In genomic region chr3:34795984-34796266, GRCm38 (mm10) we compare ENCODE assay signal across 9 mouse cellular contexts.
DNase-seq lines count a peak whose midpoint lies in the region; ATAC-seq and TF ChIP-seq lines count a peak whose summit lies in the region.
"Had no signal": no experiment of that assay in that cellular context is flagged by ENCODE, and none has a peak within 500 bp of the region (broad histone marks: within the 10 kb centered on the region; RNA-seq: fewer than 3 reads in every experiment).

No protein-coding gene starts in this region.

- DNase-seq in kidney, postnatal 0 days (ENCODE audit: low spot score) = no peak
- DNase-seq in kidney, adult 11 months = no peak
- no peak for DNase-seq in forebrain, embryonic 10.5 days (ENCODE audit: extremely low spot score, low spot score)
- no peak for DNase-seq in hindbrain, postnatal 0 days (ENCODE audit: low spot score)
- DNase-seq in midbrain, postnatal 0 days (ENCODE audit: low spot score) = no peak
- no peak for DNase-seq in spleen, postnatal 10 days (ENCODE audit: low spot score in 2 of 2)
- no peak for DNase-seq in cerebellum, adult 9-10 months
- no peak for DNase-seq in yolk sac, embryonic 10.5 days (ENCODE audit: low spot score)

- H3K36me3 ChIP-seq in kidney, postnatal 0 days (ENCODE audit: insufficient read depth, low read length) = no peaks in the 10 kb centered on the region
- H3K36me3 ChIP-seq in forebrain, embryonic 10.5 days (replicated peaks) = no peaks in the 10 kb centered on the region
- no peaks in the 10 kb centered on the region for H3K36me3 ChIP-seq in hindbrain, postnatal 0 days (ENCODE audit: insufficient read depth, low read length)
- no peaks in the 10 kb centered on the region for H3K36me3 ChIP-seq in midbrain, postnatal 0 days (ENCODE audit: insufficient read depth, low read length)

- no peaks in the 10 kb centered on the region for H3K27me3 ChIP-seq in kidney, postnatal 0 days (ENCODE audit: insufficient read depth, low read length)
- peaks cover 13% of the 10 kb centered on the region for H3K27me3 ChIP-seq in forebrain, embryonic 10.5 days (ENCODE audit: poor library complexity, severe bottlenecking)
- H3K27me3 ChIP-seq in hindbrain, postnatal 0 days (ENCODE audit: insufficient read depth, low read length) = no peaks in the 10 kb centered on the region
- H3K27me3 ChIP-seq in midbrain, postnatal 0 days (ENCODE audit: insufficient read depth, low read length) = 0 out of 2 replicates have a peak, but pooled peaks cover 3% of the 10 kb centered on the region

- no peak for ATAC-seq in kidney, postnatal 0 days (replicated peaks; ENCODE audit: low FRiP score, low read depth)
- no peak for ATAC-seq in hindbrain, postnatal 0 days
- ATAC-seq in midbrain, postnatal 0 days (ENCODE audit: low FRiP score) = no peak

- TF ChIP-seq CTCF in kidney, postnatal 0 days (IDR thresholded peaks at IDR 0.05; ENCODE audit: low read depth) = no peak
- no peak for TF ChIP-seq CTCF in hindbrain, postnatal 0 days (IDR thresholded peaks at IDR 0.05; ENCODE audit: low read depth)
- TF ChIP-seq CTCF in midbrain, postnatal 0 days (IDR thresholded peaks at IDR 0.05) = no peak

- H3K9ac ChIP-seq in kidney, postnatal 0 days (ENCODE audit: low read depth, low read length) = no peak overlapping the region
- H3K9ac ChIP-seq in hindbrain, postnatal 0 days (replicated peaks; ENCODE audit: low read length) = no peak overlapping the region
- no peak overlapping the region for H3K9ac ChIP-seq in midbrain, postnatal 0 days (replicated peaks; ENCODE audit: low read length, poor library complexity, severe bottlenecking)

- H3K4me2 ChIP-seq in kidney, postnatal 0 days (ENCODE audit: low read length) = peak overlapping the region; percentile 47
- H3K4me2 ChIP-seq in hindbrain, postnatal 0 days (ENCODE audit: low read depth, low read length) = peak overlapping the region; percentile 59
- H3K4me2 ChIP-seq in midbrain, postnatal 0 days (ENCODE audit: low read depth, low read length, poor library complexity, severe bottlenecking) = peak overlapping the region; percentile 56

- 11% methylated on average over 5 of the region's 5 CpGs for WGBS in kidney, postnatal 0 days
- 15% methylated on average over 5 of the region's 5 CpGs for WGBS in forebrain, embryonic 10.5 days
- 10% methylated on average over 5 of the region's 5 CpGs for WGBS in hindbrain, postnatal 0 days
- 12% methylated on average over 5 of the region's 5 CpGs for WGBS in midbrain, postnatal 0 days

- H3K4me3 ChIP-seq in kidney, postnatal 0 days (replicated peaks; ENCODE audit: low read depth, low read length) = peak overlapping the region; percentile 23; the same call in 1 of the 2 replicates
- H3K4me3 ChIP-seq in forebrain, embryonic 10.5 days = peak overlapping the region; percentile 52
- H3K4me3 ChIP-seq in hindbrain, postnatal 0 days (ENCODE audit: low read length) = peak overlapping the region; percentile 29
- H3K4me3 ChIP-seq in midbrain, postnatal 0 days (ENCODE audit: low read depth, low read length) = peak overlapping the region; percentile 26
- H3K4me3 ChIP-seq: myocyte had no signal

- no peak overlapping the region for H3K27ac ChIP-seq in kidney, postnatal 0 days
- peak overlapping the region; percentile 67 for H3K27ac ChIP-seq in forebrain, embryonic 10.5 days
- H3K27ac ChIP-seq in hindbrain, postnatal 0 days = no peak overlapping the region
- no peak overlapping the region for H3K27ac ChIP-seq in midbrain, postnatal 0 days (ENCODE audit: low read depth, low read length)

- H3K4me1 ChIP-seq in kidney, postnatal 0 days (replicated peaks; ENCODE audit: insufficient read depth, low read length) = no peaks in the 10 kb centered on the region
- peaks cover 29% of the 10 kb centered on the region for H3K4me1 ChIP-seq in forebrain, embryonic 10.5 days
- H3K4me1 ChIP-seq in hindbrain, postnatal 0 days (ENCODE audit: insufficient read depth, low read length) = no peaks in the 10 kb centered on the region; the same call in 1 of the 2 replicates
- no peaks in the 10 kb centered on the region for H3K4me1 ChIP-seq in midbrain, postnatal 0 days (ENCODE audit: insufficient read depth, low read length)

- H3K9me3 ChIP-seq in kidney, postnatal 0 days (replicated peaks; ENCODE audit: low read length) = no peaks in the 10 kb centered on the region
- no peaks in the 10 kb centered on the region for H3K9me3 ChIP-seq in forebrain, embryonic 10.5 days
- H3K9me3 ChIP-seq in hindbrain, postnatal 0 days (ENCODE audit: low read length) = no peaks in the 10 kb centered on the region
- H3K9me3 ChIP-seq in midbrain, postnatal 0 days (ENCODE audit: low read length) = no peaks in the 10 kb centered on the region
